Mouse (Mus musculus): Measurements from ENCODE around the gene Igfbp7.

Igfbp7 gene

DNA sequence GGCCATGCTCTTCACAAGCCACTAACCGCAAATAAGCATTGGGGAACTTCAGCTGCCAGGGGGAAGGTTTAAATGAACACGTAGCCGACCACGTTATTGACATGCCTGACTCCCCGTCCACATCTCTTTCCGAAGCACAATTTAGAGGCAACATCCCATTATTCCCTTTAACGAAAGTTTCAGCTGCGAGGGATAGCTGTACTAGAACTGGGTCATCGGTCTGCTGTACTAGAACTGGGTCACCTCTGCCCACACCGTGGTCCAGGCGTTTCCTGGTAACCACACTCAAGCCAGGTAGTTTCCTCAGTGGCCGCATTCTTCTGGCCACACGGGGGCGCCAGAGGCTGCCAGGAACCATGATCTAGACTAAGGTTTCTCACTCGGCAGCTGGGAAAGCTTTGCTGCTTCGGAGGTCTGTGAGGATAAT is 53.5 kb downstream of the Igfbp7 start:
- in situ Hi-C loops (cut with MboI, MseI), result loop anchor here in 1 of 2 experiments (5.0 to 10.0 kb wide), 2 partner anchors 108 to 730 kb away; no protein-coding TSS in a partner anchor

DNA sequence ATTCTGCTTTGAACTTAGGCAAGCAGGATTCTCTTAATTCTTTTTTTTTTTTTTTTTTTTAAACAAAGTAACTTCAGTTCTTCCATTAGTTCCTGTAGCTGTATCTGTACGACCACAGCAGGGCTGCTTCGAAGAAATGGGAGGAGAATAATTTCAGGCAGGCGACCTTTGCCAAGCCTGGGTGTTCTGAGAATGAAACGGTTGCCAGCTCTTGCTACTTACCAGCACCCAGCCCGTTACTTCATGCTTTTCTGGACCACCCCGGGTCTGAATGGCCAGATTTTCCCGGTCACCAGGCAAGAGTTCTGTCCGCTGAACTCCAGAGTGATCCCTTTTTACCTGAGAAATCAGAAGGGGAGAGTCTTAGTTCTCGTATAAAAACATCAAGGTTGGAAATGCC is 56.1 kb downstream of the Igfbp7 start:
- in situ Hi-C loops (cut with MboI, MseI), result loop anchor here in 1 of 2 experiments (5.0 to 10.0 kb wide), 2 partner anchors 111 to 733 kb away; no protein-coding TSS in a partner anchor

DNA sequence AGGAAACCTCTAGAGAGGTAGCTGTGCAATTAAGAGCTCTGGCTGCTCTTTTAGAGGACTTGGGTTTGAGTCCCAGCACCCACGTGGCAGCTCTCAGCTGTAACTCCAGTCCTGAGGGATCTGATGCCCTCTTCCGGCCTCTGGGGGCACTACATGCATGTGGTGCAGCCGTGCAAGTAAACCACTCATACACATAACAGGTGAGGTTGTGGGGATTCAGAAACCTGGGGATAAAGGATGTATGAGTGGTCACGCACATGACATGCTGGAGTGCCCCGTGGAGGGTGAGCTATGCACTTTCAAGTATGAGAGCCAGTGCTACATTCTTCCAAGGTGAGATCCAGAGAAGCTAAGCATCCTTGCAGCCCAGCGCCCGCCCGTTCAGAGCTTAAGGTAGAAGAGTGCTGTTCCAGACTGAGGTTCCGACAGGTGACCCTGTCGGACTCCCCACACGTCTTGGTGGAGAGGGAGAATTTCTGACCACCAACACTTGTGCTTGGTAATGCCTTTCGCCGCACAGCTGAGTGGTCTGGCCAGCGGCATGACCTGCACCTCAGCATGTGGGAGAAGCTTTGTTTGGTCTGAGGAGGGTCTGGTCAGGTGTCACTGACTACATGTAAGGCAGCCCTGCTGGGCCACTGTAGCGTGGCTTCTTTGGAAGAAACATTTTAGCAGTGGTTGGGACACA is 57.7 kb downstream of the Igfbp7 start:
- in situ Hi-C loops (cut with MboI, MseI), result loop anchor here in 1 of 2 experiments (5.0 to 10.0 kb wide), 2 partner anchors 112 to 735 kb away; no protein-coding TSS in a partner anchor

DNA sequence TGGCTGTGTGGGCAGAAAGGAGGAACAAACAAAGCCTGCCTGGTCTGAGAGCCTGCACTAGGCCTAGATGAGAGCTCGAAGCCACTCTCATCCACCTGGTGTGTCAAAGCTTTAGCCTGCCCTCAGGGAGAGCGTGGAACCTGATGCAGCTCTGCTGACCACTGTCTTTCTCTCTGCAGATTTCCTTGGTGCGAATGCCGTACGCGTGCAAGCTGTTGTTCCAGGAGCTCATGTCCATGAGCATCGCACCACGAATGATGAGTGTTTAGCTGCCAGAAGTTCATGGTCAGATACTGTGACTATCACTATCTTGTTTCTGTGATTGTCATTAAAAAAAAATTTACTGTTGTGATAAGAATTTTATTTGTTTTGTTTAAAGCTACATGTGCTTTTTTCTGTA is 58.9 kb downstream of the Igfbp7 start:
- in situ Hi-C loops (cut with MboI, MseI), result no loop called here

DNA sequence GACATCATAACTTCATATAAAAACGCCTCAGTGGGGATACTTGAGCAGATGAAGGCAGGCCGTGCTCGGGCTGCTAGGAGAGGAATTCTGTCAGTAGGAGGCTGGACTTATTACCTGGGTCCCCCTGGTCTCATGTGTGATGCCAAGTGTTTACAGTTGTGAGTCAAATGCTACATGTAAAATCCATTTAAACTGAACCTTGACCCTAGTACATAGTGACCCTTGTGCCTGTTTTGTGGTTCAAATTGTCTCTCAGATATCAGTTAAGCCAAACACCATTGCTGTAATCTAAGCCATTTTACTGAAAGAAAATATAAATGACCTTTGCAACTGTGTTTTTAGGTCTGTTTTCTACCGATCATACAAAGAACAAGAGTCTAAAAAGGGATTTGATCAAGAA is 67.8 kb downstream of the Igfbp7 start:
- in situ Hi-C loops (cut with MboI, MseI), result no loop called here

DNA sequence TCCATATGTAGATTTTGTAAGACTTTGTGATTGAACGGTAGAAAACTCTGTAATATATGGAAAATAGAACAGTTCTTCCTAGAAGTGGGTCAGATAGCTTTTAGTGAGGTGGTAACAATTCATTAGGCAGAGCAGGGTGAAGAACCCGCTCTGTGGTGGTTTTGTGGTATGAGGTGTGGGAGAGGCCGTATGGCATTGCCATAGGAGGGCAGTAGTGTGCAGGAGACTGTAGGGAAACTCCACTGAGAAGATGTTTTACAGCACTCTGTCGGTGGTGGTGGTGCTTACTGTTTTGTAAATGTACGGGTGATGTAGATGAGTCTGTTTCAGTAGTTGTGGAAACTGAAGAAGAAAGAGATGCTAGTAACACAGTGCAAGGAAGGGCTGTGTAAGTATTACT is 77.7 kb downstream of the Igfbp7 start:
- in situ Hi-C loops (cut with MboI, MseI), result no loop called here

DNA sequence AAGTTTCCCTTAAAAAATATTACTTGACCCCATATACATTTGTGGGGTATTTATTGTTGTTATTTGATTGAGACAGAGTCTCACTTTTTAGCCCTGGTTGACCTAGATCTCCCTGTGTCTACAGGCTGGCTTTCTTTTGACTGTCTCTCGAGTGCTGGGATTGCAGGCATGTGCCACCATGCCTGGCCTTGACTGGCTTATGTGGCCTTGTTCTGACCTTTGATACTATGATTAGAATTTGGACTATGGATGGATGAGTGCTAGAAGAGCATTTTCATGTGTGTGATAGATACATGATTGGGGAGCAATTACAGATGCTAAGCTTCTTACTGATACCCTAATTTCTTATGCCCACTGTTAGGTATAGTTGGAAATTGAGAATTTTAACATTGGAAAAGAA is 82.9 kb downstream of the Igfbp7 start:
- in situ Hi-C loops (cut with MboI, MseI), result no loop called here

DNA sequence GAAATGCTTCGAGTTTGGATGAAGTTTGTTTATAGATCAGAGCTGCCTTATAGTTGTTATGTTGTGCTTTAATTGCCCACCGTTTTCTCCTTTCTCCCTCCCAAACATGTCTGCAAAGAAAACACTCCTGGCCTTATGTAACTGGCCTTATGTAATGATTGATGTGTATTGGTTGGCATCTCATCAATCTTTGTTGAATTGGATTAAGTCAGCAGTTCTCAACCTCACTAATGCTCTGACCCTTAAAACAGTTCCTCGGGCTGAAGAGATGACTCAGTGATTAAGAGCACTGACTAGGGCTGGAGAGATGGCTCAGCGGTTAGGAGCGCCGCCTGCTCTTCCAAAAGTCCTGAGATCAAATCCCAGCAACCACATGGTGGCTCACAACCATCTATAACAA is 92.9 kb downstream of the Igfbp7 start:
- in situ Hi-C loops (cut with MboI, MseI), result no loop called here

DNA sequence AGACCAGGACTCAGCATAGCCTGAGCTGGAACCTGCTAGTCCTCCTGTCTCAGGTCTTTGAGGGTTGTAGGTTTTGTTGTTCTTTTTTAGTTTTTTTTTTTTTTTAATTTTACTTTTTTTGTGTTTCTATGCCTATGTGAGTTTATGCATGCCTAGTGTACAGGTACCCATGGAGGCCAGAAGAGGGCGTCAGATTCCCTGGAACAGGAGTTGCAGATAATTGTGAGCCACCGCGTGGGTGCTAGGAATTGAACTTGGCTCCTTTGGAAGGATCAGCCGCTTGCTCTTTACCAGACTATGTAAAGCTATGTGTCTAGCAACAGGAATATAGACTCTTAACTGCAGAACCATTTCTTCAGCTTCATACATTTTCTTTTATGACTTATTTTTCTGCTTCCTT is 93.6 kb downstream of the Igfbp7 start:
- in situ Hi-C loops (cut with MboI, MseI), result no loop called here

DNA sequence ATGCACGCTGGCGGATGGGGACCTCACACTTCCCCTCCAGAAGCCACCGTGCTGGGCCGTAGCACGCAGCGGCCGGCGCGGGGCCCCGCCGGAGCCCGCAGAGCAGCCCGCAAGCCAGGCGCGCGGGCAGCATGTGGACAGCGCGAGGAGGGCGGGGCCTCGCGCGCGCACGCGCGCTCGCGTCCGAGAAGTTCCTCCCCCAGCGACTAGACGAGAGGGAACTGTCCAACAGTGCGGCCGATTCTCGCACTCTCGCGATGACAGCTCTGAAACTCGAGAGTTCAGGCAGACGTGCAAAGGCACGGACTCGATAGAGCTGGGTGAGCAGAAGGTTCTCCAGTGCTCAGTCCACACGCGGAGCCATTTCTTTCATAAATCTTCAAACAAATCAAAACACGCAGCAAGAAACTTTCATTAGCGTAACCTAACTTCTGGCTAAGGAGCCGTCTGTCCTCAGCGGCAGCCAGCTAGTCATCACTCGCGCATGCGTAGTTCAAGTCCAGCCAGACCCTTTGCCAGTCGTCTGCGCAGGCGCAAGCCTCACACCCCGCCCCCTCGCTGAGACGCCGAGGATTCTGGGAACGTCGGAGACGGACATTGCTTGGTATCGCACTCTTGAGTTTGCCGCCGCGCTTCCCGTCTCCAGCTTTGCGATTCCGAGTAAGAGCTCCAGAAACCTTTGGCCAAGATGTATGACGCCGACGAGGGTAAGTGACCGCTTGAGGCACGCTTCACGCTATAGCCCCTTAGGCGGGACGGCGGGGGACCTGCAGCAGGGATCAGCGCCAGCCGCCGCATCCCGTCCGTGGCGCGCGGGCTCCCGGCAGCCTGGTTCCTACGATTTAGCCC is 97.7 kb downstream of the Igfbp7 start, which contains the start of the genes Noa1 and Polr2b:
Gene Noa1, minus strand, starts transcription at position 161 of the 849 bp plus-strand sequence.
Gene Polr2b, plus strand, starts transcription at position 224 of the 849 bp plus-strand sequence.
- in situ Hi-C loops (cut with MboI, MseI), result no loop called here

DNA sequence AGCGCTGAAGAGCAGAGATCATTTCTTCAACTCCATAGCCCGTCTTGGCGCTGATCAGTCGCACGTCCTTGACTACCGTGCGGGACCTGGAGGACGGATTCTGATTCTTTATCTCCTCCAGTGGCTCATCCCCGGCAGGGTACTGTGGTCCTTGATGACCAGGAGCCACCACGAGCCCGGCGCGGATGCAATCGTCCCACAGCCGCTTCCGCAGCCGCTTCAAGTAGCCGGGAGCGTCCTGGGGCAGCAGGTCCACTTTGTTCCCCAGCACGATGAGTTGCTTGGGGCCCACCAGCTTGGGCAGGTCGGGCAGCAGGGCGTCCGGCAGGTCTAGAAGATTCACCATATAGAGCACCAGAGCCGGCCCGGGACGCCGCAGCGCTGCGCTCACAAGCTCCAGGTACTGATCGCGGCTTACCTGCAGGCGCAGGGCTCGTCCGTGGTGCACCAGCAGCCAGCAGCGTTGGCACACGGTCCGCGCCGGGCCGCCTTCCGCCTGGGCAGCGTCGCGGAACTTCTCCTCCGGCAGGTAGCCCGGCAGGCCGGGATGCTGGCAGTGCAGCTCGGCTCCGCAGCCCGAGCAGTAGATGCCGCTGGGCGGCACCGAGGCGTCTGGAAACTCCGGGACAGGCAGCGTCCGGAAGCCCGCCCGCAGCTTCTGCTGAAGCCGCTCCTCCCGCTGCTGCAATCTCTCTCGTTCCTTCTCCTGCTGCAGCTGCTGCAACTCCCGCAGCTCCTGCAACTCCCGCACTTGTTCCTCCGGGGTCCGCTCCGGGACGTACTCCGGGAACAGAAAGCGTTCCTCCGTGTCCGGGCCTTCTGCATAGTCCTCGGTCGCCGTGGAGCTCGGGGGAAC is 98.6 kb downstream of the Igfbp7 start:
- in situ Hi-C loops (cut with MboI, MseI), result no loop called here

DNA sequence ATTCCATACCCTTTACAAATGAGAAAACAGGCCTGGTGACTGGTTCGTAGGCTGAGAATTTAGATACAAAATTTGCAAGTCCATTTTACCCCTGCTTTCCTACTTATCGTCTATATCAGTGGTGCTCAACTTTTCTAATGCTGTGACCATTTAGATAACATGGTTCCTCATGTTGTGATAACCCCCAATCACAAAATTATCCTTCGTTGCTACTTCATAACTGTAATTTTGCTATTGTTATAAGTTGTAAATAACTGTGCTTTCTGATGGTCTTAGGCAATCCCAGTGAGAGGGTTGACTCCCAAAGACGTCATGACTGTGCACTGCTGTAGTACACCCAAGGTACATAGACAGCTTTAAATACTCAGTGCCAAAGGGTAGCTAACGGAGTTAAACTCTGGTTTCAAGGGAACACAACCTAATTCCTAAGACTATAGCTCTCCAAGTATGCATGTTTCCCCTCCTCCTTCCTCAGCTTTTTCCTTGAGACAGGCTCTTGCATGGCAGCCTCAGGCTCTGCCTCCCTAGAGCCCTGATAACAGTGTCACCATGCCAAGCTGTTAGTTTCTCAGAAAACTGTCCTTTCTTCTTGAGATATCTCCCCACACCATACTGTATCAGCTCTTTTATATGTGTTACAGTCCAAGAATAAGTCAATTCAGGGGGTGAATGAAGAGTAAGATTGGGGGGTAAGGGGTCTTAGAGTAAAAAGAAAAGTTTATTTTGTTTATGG is 99.9 kb downstream of the Igfbp7 start:
- in situ Hi-C loops (cut with MboI, MseI), result no loop called here

DNA sequence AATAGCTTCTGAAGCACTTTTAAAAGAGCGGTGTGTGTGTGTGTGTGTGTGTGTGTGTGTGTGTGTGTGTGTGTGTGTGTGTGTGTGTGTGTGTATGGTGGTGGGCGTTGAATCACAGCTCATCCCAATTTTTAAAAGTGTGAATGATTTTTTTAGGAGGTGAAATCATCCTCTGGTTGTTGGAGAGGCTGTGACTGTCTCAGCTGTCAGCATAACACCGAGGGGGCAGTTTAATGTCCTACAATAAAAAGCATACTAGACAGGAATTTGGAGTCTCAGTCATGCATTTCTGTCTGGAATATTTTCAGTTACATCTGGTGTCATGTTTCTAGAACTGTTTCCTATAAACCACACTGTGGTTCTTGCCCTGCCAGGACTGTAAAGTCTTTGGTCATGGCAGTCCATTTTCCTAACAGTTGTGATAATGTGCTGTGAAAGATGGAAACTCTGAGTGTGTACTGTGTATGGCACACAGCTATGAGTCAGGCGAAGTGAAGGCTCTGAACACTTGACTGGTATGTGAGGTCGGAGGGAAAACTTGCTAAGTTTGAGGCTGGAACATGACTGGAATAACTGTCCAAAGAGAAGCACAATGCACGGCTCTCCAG is 106.4 kb downstream of the Igfbp7 start:
- in situ Hi-C loops (cut with MboI, MseI), result no loop called here

DNA sequence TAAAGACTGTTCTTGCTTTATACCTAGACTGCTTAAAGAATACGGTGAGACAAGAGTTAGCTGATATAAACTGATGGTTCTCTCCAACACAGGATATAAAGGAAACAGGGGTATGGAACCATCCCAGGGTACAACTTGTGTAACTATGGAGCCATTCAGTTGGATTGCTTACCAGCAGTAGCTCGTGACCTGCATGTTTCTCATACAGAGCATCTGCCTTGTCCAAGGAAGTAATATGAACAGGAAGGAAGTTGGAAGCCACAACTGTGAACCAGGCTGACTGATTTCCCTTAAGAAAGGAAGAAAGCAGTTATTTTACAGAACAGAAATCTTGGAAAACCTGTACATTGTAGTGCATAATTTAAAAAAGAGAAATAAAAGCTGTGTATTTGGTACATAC is 108.4 kb downstream of the Igfbp7 start:
- in situ Hi-C loops (cut with MboI, MseI), result no loop called here
